Mouse (Mus musculus) stomach, postnatal 0 days (tissue): ENCODE measurements at regions not wholly inside any gene's neighbourhood (a gene's known extent, or its start where the extent isn't known, plus 50 kb on each side); places are given as distances from the start of the nearest gene placed in this dataset.

Experiments
- CTCF ChIP-seq: IDR thresholded peaks from 2 replicates; pipeline ENCODE4 v1.5.1; 2016; ENCODE audit warnings: antibody characterized with exemption, low read depth, mild to moderate bottlenecking, moderate library complexity
- EP300 ChIP-seq: optimal IDR thresholded peaks from 2 replicates; pipeline ENCODE3; 2016; ENCODE audit warnings: antibody characterized with exemption

- TF ChIP-seq CTCF (no peak), EP300 (no peak)
Measured at GRCm38 (mm10) chr4:153320602-153321001, 162.0 kb downstream of the Ajap1 start.
